Mouse (Mus musculus) liver, embryonic 14.5 days (tissue): ENCODE data around the gene Glp2r.

Source experiments
- CTCF ChIP-seq: IDR thresholded peaks from 2 replicates; pipeline ENCODE4 v1.5.1; 2016; ENCODE audit warnings: antibody characterized with exemption, low read depth, control low read depth
- EP300 ChIP-seq: IDR thresholded peaks from 2 replicates; pipeline ENCODE4 v1.6.1; 2016; ENCODE audit warnings: antibody characterized with exemption, low read depth

DNA sequence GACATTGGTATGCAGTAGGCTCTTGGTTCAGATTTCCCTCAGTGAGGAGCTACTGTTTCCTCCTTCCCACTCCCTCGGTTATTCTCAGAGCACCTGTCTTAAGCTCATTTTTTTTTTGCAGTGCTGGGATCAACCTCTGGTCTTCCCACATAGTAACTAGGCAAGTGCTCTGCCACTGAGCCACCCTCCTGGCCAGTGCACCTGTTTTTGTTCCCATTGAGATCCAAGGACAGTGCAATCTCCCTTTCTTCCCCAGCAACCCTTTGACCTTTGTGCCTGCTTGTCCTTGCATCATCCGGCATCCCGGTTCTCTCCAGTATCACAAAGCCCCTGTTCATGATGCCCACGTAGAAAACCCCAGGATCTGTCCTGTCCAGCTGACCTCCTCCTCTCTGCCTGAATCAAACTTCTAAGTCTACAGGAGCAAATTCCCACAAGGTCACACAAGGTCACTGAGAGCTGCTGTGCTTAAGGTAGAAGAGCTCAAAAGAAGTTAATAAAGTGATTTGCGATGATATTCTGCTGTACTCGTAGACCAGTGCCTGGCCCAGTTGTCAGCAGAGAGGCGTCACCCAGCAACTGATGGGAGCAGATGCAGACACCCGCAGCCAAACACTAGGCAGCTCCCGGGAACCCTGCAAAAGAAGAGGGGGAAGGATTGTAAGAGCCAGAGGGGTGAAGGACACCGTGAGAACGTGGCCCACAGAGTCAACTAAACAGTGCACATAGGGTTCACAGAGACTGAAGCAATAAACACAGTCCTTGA lies 36.1 kb upstream of the Glp2r start:
- TF ChIP-seq CTCF (no peak), EP300 (no peak)
